Mouse (Mus musculus) Patski (cell line): ENCODE measurements around the gene Clhc1. TPM values are rescaled to one million over a fixed set of nuclear protein-coding genes. Genes with fewer than 3 reads are reported as not detected.
A peak's percentile ranks its signal among the peaks of the same experiment; 100 is the strongest.

ENCODE experiments used
- ATAC-seq: fragments of 100-300 bp; one replicate; pipeline ENCODE4 v1.8.0; 2021
- CTCF ChIA-PET: fragments of 350-600 bp; sonication (Branson Sonifier 250); formaldehyde crosslinking; loops from one replicate; lab custom pipeline; 2022; ENCODE audit warnings: inconsistent platforms; lab: Charles Lee
- POLR2A ChIA-PET: fragments of 350-600 bp; sonication (Branson Sonifier 250); formaldehyde crosslinking; loops from one replicate; lab custom pipeline; 2022; ENCODE audit warnings: antibody characterized with exemption, inconsistent platforms; lab: Charles Lee
- DNase-seq: peaks from one replicate; pipeline ENCODE4 v3.0.0-alpha.2; 2011; ENCODE audit warnings: low read depth, low spot score
- H3K27me3 ChIP-seq: fragments of 371-371 bp; one replicate; pipeline ENCODE4 v1.5.1; 2021
- CTCF ChIP-seq: fragments of 100-300 bp; IDR thresholded peaks from one replicate; pipeline ENCODE4 v1.5.1; 2021
- in situ Hi-C: fragments of 300-500 bp; cut with MboI; formaldehyde crosslinking; loops from 3 replicates; pipeline ENCODE4 v1.11.1; 2018; ENCODE audit warnings: low pct_unique_long_range_greater_than_20kb, mixed read lengths
- polyA plus RNA-seq: library from polyadenylated mRNA; unstranded; gene quantifications from one replicate; pipeline ENCODE4 v1.2.3, GENCODE M21; 2021

Gene Clhc1
- polyA plus RNA-seq, result 0.40 TPM

DNA sequence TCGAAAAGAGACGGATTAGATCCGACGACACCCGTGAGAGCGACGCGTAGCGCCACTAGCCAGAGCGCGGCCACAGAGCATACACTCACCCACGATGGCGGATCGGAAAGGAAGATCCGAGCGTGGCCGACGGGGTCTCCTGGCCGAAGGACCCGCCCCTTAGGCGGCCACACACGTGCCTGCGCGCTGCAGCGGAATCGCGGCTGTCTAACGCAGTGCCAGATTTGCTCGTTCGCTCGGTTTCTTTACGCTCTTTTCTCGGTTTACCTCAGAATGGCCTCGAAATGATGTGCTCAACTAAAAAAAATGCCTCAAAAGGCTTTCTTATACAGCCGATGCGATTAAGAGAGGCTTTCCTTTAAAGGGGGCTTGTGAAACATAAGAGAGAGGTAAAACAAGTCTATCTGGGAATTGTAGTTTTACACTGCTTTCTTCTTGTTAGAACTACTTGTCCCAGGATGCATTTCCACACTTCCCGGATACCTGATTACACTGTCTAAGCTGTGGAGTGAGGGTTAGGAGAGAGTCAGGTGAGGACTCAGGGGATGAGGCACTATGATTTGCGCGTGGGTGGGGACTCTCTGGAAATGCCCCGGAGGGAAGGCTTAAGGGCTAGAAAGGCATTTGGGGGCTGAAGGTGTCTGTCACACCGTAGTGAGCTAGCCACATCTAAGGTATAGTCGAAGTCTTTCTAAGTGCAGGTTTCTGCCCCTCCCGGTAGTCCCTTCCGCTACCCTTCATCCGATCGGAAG is at the start of gene Clhc1, which contains the start of gene Rps27a:
Clhc1 (plus strand) TSS at position 199 of the 752 bp plus-strand sequence.
Rps27a (minus strand) TSS at position 358 of the 752 bp plus-strand sequence.
- H3K27me3 ChIP-seq, result no peaks in the 10 kb centered on the region
- peak; percentile 76 for DNase-seq
- POLR2A ChIA-PET, result interaction anchor here (0.6 to 1.3 kb wide), 4 partner anchors 10 to 316 kb away, joined by 4 to 5 read pairs (median 4); partner anchors contain the start of gene Rtn4
- CTCF ChIA-PET, result interaction anchor here (1.1 kb wide), 1 partner anchor 16 kb away, joined by 4 read pairs; no protein-coding TSS in a partner anchor
- in situ Hi-C loops, result loop anchor here (5.0 kb wide), 1 partner anchor 144 kb away; the partner anchor contains the start of gene Rtn4
- peak; percentile 99 for ATAC-seq
- TF ChIP-seq CTCF, result no peak

DNA sequence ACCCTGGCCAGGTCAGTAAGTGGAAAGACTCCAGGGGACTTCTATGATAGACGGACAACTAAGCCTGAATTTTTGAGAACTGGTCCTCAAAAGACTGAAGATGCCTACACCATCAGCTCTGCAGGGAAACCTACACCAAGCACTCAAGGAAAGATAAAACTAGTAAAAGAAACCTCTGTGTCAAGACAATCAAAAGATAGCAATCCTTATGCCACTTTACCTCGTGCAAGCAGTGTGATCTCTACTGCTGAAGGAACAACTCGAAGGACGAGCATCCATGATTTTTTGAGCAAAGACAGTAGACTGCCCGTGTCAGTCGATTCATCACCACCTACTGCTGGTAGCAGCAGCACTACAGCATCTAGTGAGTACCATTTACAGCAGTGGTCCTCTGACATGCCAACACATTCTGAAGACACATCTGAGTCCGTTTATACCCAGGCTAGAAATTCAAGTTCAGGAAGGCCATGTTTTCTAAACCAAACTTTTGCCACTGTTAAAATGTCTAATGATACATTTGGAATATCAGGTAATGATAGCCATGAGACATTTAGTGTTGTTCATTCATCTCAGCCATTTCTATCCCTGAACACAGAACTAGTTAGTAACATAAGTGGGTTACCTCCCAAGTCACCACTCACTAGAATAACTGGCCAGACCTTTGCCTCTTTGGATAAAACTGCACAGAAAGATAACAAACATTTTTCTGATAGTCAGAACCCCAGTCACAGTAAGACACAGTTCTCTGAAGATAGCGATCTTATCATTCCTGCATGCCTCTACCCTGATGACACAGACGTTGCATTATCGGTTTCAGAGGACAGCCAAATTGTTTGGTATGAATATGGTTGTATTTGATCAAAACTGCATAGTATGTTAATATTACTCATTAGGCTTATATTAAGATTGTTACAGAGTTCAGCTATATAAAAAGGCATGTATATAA is 43.5 kb upstream of the Clhc1 start:
- TF ChIP-seq CTCF, result no peak
- ATAC-seq (no peak), DNase-seq (no peak)
- in situ Hi-C loops, result no loop called here
- POLR2A ChIA-PET, result no interaction called here
- CTCF ChIA-PET, result no interaction called here
- H3K27me3 ChIP-seq, result no peaks in the 10 kb centered on the region

DNA sequence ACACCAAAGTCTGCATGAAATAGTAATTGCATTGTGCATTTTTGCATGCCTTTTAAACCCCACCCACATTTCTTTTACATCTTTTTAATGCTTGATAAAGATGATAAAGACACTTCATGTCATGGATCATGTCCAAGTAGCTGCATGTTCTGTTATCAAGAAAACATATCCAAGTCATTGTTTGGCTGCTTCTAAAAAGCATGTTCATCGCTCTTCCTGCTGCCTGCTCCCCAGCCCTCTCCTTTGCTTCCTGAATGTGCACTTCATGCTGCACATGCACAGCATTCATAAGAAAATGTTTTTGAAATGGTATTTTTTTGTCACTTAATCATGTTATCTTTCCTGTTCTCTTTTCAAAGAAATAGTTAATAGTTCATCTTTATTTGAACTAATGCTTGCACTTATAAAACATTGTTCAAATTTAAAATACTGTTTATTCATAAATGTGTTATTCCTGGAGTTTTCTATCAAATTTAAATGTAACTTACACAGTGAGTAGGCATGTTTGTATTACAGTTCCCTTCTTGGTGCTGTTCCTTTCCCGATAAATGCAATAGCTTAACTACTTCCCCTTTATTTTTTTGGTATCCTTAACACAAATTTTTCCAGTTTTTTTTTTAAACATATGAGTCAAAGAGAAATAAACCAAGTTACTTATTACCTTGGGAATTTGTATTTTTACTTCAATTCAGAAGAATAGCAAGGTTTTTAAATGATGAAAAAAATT is 42.7 kb upstream of the Clhc1 start:
- CTCF ChIA-PET, result interaction anchor here (1.0 to 2.2 kb wide), 2 partner anchors 10 to 12 kb away, joined by 3 to 9 read pairs; no protein-coding TSS in a partner anchor
- in situ Hi-C loops, result no loop called here
- no peak for ATAC-seq
- TF ChIP-seq CTCF, result no peak
- no peak for DNase-seq
- H3K27me3 ChIP-seq, result no peaks in the 10 kb centered on the region
- POLR2A ChIA-PET, result no interaction called here

DNA sequence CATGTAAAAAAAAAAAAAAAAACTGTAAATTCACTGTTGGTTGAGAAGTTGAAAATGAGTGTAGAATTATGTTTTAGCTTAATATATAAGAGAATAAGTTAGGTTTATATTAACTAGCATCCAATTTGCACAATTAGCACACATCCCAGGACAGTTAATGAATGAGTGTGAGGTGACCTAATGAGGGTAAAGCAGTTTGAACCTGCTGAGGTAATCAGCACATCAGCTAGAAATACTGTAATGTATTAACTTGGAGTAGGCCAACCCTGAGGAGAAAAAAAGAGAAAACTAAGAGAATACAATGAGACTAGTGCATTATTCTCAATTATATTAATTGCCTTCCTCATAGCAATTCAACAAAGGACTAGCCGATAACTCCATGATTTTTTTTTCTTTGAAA is 38.3 kb upstream of the Clhc1 start:
- no peak for ATAC-seq
- TF ChIP-seq CTCF, result no peak
- in situ Hi-C loops, result no loop called here
- POLR2A ChIA-PET, result interaction anchor here (1.5 kb wide), 1 partner anchor 18 kb away, joined by 3 read pairs; no protein-coding TSS in a partner anchor
- no peak for DNase-seq
- CTCF ChIA-PET, result no interaction called here
- H3K27me3 ChIP-seq, result no peaks in the 10 kb centered on the region

DNA sequence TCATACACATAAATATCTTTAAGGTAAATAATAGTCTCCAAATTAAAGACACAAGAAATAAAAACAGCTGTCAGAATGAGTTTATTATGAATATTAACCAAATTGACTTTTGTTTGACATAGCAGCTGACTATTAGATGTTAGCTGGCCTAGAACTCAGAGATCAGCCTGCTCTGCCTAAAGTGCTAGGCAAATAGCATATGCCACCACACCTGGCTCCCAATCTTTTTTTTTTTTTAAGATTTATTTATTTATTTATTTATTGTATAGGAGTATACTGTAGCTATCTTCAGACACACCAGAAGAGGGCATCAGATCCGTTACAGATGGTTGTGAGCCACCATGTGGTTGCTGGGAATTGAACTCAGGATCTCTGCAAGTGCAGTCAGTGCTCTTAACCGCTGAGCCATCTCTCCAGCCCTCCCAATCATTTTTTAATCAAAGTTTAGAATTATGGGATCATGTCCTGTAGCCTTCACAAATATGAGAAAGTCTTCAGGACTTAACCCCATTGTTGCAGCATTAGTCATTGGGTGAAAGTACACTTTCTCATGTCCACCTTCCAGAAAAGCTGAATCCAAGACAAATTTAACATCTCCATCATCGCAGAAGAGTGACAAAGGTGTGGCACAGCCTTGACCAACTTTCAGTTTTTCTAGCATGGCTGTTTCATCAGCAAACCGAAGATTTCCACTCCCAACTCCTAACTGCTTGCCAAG is 34.8 kb upstream of the Clhc1 start:
- TF ChIP-seq CTCF, result peak; percentile 10
- ATAC-seq (no peak), DNase-seq (no peak)
- in situ Hi-C loops, result no loop called here
- CTCF ChIA-PET, result interaction anchor here (0.7 kb wide), 1 partner anchor 264 kb away, joined by 3 read pairs; no protein-coding TSS in a partner anchor
- POLR2A ChIA-PET, result no interaction called here
- H3K27me3 ChIP-seq, result no peaks in the 10 kb centered on the region

DNA sequence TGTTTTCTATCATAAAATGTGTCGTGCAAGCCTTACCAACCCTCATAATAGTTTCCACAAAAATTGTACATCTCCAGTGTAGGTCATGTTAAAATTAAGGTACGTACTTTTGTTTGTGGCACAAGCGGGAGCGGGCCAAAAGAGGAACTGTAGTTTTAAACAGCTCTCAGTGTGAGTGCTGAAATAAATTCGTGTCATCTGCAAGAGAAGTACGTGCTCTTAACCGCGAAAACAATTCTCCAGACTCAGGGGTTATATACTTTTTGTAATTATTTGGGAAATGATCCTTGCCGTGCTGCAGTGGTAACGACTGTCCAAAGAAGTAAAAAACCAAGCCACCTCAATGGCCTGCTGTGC is 33.4 kb upstream of the Clhc1 start:
- ChIA-PET CTCF (no interaction called here), POLR2A (no interaction called here)
- in situ Hi-C loops, result no loop called here
- ATAC-seq, result no peak
- no peak for DNase-seq
- peaks cover 6% of the 10 kb centered on the region for H3K27me3 ChIP-seq
- TF ChIP-seq CTCF, result no peak

DNA sequence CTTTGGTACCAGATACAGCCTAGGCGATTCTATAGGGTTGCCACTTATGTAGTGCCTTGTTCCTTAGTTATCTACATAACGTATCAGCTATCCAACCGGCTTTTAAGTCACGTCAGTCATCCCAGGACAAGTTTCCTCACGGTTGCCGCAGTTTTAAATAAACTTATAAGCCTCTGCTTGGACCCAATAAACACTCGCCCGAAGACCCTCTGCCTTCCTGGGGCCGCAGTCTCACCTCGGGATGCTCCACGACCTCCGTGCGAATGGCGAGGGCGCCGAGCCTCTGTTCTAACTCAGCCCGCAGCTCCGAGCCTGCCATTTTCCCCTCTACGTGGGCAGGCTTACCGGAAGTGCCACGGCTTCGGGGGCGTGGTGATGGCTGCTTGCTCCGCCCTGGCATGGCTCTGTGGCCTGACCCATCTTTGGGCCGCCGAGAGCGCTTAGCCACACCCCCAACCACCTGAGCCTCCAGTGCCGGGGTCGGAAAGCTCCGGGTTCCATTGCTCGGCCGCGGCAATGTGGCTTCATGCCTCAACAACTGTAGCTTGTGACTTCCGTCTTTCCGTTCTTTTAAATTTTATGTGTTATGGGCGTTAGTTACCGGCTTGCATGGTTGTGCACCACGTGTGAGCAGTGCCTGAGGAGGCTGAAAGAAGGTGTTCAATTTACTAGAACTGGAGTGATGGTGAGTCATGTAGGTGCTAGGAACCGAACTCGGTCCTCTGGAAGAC is 32.9 kb upstream of the Clhc1 start, which contains the start of gene Prorsd1:
Prorsd1 (minus strand) TSS at position 352 of the 731 bp plus-strand sequence.
- in situ Hi-C loops, result no loop called here
- no peak for TF ChIP-seq CTCF
- ATAC-seq (peak; percentile 99), DNase-seq (no peak)
- peaks cover 12% of the 10 kb centered on the region for H3K27me3 ChIP-seq
- ChIA-PET CTCF (no interaction called here), POLR2A (no interaction called here)

DNA sequence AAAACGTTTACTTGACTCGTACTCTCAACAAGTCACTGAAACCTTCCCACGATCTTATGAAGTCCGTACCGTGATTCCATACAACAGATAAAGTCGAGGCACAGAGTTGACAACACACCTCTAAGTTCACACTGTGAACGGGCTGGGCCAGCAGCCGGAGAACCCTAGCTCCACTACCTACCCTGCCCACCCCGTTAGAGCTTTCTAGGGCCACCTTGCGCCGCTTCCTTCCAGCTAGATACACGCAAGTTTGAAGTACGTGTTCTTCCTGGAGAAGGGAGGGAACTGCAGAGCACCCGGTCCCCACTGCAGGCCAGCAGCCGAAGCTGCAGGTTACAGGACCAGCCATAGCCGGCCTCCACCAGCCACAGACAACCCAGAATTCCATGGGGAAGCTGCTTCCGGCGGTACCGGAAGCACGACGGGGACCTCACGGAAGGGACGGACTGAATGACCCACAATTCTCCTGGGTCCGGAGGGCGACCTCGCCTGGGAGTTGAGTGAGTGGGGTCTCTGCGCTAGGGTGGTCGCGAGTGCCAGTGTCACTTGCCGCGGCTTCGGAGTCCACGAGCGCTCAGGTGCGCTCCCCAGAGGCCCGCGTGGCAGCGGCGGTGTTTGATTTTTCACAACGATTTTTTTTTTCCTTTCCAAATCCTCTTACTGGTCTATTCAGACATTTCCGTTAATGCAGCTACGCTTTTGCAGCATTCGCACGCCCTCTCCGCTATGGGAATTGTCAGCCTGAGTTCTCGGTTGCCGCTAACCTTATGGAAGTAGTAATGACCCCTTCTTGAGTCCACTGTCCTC is 21.6 kb upstream of the Clhc1 start, which contains the start of gene Mtif2:
Mtif2 (plus strand) TSS at position 421 of the 807 bp plus-strand sequence.
- DNase-seq (peak; percentile 41), ATAC-seq (peak; percentile 96)
- CTCF ChIA-PET, result interaction anchor here (1.2 to 1.3 kb wide), 2 partner anchors 9 to 10 kb away, joined by 3 to 5 read pairs; no protein-coding TSS in a partner anchor
- POLR2A ChIA-PET, result interaction anchor here (0.6 to 1.0 kb wide), 2 partner anchors 31 to 168 kb away, joined by 3 read pairs; no protein-coding TSS in a partner anchor
- in situ Hi-C loops, result no loop called here
- H3K27me3 ChIP-seq, result no peaks in the 10 kb centered on the region
- TF ChIP-seq CTCF, result no peak
